Mouse (Mus musculus): Measurements from ENCODE around the gene Sp9. TPM values are rescaled to one million over a fixed set of nuclear protein-coding genes. Genes with fewer than 3 reads are reported as not detected.

The Sp9 gene
- polyA plus RNA-seq, 1 experiment from 2014 or later, result 2.2 TPM

DNA sequence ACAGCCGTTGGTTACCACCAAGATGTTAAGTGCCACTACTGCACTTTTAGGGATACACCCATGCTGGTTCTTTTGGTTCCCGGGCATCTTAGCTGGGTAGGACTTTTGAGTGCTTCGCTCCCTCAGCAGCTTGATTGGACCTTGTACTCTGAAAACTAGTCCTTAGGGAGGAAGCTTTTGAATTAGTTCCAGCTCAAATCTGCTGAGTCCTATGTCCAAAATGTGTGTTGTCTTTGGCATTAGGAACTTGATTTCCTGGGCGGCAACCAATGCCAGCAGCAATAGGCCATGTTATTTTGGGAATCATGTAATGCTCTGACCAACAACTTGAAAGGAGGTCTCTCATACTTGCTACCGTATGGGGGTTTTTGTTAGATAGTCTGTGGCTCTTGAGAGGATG lies 54.1 kb downstream of the Sp9 start:
- H3K9me3 ChIP-seq, result no peaks in the 10 kb centered on the region
- 81% methylated on average over 5 of the region's 5 CpGs for WGBS
- ATAC-seq (ENCODE audit: low FRiP score, low read depth), result no peak
- H3K27me3 ChIP-seq (replicated peaks), result no peaks in the 10 kb centered on the region
- H3K4me1 ChIP-seq, result no peaks in the 10 kb centered on the region
- H3K4me2 ChIP-seq (replicated peaks), result no peak overlapping the region
- no peaks in the 10 kb centered on the region for H3K36me3 ChIP-seq
- no peak overlapping the region for H3K9ac ChIP-seq
- no peak overlapping the region for H3K4me3 ChIP-seq
- H3K27ac ChIP-seq, result no peak overlapping the region

Other genes with a start within 250 kb of the Sp9 start
- gene Ola1, start 53.0 kb upstream of the Sp9 start, polyA plus RNA-seq (2016; fragmentation: Nextera tagmentation; extraction: Ambion mirVana), result 84.5 and 86.3 TPM in 2 replicates
- 11.2 and 12.3 TPM in 2 replicates for gene Scrn3, start 40.7 kb downstream of the Sp9 start, polyA plus RNA-seq (2016; fragmentation: Nextera tagmentation; extraction: Ambion mirVana)
- 23.9 and 24.6 TPM in 2 replicates for gene Cir1, start 40.8 kb downstream of the Sp9 start, polyA plus RNA-seq (2016; fragmentation: Nextera tagmentation; extraction: Ambion mirVana)
- 9.0 and 10.0 TPM in 2 replicates for gene Gpr155, start 114.6 kb downstream of the Sp9 start, polyA plus RNA-seq (2016; fragmentation: Nextera tagmentation; extraction: Ambion mirVana)

Data from neural tube, embryonic 12.5 days (tissue).